Mouse (Mus musculus) megakaryocyte, adult 5-6 weeks (primary cell): Measurements from ENCODE around the gene C130079G13Rik. TPM values are rescaled to one million over a fixed set of nuclear protein-coding genes. Genes with fewer than 3 reads are reported as not detected.
"Not testable (repeated sequence)": the region's sequence is repeated elsewhere in the genome, so short reads cannot be mapped to it uniquely, and the experiment has no call there.

ENCODE experiments used
- ATAC-seq: 2 replicates; pipeline ENCODE4 v1.8.0; 2016; ENCODE audit warnings: mild to moderate bottlenecking, inconsistent platforms; ENCODE audit not compliant: poor library complexity, severe bottlenecking
- total RNA-seq, 2 experiments: library from RNA; stranded (forward) in 1 of 2; stranded (reverse) in 1 of 2; fragments of 153-499, 151-499 nt in 1 of 2; fragments of 221-1000, 200-1000 nt in 1 of 2; gene quantifications; 2 replicates each; pipeline versions ENCODE4 v1.2.3 to v1.2.4; 2015 to 2017

Gene C130079G13Rik
- total RNA-seq (2015) (not detected in 2 replicates), total RNA-seq (2017) (not detected in 2 replicates)

DNA sequence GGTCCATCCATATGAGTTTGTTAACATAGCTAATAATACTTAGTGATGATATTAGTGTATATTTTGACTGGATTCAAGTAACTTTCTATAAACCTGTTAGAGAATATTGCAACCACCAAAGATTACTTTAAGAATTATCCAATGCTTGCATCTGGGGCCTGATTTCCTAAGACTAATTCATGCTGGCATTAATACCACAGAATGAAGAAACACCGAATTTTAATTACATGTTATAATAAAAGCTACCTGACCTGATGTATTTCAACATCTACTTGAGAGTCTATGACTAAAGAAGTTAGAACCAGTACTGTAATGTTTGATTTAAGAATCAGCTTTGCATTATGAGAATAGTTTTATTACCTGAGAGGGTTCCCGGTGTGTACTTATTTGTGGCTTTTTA, at the start of gene C130079G13Rik:
Gene C130079G13Rik (plus strand): TSS at position 301 of the 400 bp plus-strand sequence.
- ATAC-seq: no peak

GRCm38 (mm10) chr3:59877601-59878000, 47.4 kb upstream of the C130079G13Rik start:
- ATAC-seq: not testable (repeated sequence)

DNA sequence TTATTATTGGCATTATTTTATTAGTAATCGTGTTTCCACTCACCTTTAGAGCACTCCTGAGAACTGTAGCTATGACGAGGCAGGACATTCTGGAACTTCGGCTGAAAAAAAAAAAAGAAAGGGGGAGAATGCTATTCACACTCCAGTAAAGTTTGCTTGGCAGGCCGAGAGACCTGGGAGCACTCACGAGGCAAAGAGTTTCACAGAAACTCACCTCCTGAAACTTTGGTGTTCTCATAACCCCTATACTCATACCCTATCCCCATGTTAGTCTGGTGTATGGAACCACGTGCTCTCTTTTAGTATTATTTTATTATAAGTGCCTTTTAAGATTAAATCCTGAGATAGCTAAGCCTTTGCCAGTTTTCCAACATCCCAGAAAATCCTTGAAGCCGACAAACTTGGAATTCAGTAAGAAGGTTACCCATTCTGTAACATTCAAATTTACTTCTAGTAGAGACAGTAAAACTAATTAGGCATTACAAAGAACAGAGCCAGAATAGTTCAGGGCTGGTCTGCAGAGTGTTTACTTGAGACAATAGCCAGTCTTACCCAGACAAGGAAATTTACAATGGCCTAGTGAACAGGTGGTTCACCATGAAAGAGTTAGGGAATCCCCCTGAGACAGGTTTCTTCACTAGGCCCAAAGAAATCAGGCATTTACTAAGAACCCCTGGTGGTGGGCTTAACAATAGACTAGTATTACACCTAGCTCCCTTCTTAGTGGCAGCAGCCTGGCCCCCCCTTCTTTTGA, 45.0 kb upstream of the C130079G13Rik start:
- ATAC-seq: not testable (repeated sequence)

DNA sequence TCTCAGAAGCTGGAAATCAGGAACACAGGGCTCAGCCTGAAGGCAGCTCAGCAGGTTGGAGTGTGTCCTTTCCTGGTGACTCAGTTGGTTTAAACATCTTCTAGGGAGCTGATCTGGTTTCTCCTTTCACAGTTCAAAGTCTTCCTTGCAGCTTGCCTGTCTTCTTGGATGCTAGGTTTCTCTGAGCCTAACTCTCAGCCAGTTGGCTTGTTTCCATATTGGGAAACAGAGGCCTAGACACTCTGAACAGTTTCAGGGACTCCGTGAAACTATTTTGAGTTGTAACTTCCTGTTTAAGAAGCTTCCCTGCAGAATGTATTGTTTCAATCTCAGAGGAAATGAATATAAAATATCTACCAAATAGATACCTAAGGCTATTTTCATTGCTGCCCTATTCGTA, 31.7 kb upstream of the C130079G13Rik start:
- ATAC-seq: no peak

DNA sequence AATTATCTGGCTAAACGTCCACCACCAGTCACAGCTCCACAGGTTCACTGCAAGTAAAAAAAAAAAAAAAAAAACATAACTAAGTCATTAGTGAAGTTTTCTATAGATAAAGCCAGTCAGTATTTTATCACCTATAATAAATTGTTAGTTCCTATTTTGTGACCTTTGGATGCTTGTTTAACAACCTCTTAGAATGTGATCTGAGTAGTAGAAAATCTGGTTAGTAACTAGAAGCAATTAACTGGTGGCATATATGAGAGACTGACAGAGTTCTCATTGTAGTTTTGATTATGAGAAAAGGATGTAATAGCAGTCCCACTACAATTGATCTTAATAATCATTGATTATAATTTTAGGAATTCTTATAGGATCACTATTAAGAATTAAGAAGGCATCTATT, 9.6 kb downstream of the C130079G13Rik start:
- ATAC-seq: no peak

DNA sequence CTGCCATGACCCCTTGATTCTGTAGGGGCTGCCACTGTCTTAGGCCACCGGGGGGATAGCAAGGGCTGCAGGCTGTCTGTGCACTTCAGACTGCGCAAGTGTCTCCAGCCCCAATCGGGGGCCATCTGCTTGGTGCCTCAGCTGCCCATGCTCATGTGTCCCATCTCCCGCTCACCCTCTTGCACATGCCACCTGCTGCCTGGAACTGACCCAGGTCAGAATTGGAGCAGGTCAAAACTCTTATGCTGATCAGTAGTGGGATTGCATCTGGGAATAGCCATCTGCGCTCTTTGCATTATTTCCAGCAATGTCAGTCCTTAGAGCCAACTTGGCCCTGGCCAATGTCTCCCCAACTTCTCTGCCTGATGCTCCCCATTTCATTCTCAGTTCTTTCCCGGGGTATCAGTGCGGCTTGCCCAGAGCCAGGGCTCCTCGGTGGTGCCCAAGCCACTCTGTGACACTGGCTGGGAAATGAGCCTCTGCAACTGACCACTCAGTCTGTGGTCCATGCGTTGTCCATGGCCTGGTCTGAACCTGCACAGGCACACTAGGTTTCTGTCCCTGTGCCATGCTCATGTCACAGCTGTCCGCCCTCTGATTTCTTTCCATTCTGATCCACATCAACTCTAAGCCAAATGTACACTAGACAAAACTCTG, 22.4 kb downstream of the C130079G13Rik start:
- ATAC-seq: no peak

DNA sequence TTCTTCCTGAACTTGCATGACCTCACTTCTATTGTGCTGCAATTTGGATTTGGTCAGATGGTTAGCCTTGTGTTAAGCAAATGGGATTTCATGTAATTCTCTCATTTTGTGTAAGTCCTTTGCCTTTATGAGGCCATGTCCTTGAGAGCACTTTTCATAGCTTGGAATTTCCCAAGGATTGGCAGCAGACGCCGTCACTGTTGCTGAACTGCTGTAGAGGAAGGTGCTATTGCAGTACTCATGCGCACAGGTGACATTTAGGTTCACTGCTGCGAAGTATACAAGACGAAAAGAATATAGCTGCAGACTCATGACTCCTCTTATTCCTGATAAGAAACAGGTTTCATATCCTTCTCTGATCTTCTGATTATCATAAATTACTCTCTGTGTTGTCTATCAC, 45.9 kb downstream of the C130079G13Rik start:
- no peak for ATAC-seq

DNA sequence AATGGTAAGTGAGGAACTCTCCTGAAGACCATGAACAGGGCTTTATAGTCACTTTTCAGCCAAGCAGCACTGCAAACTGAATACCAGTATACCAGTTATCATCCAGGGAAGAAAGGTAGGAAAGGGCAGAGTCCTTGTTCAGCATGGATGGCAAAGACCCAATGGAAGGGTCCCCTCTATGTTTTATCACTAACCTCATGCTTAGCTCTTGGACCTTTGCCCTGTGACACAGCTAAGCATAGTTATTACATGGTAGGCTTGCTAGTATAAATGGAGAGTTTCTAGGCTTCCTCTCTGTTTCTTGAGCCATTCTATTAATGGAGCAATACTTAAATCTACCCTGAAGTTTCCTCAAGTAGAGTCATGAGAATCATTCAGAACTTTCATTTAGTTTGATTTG, 49.6 kb downstream of the C130079G13Rik start:
- ATAC-seq: no peak

Other genes starting within 250 kb of the C130079G13Rik start
- gene Gm5538, start 195.4 kb upstream of the C130079G13Rik start, total RNA-seq (2015): not detected in 2 replicates
- gene Gm5538, start 195.4 kb upstream of the C130079G13Rik start, total RNA-seq (2017): not detected in 2 replicates
- not detected in 2 replicates for gene Gm8298, start 64.2 kb upstream of the C130079G13Rik start, total RNA-seq (2015)
- not detected in 2 replicates for gene Gm8298, start 64.2 kb upstream of the C130079G13Rik start, total RNA-seq (2017)
- not detected in 2 replicates for gene Aadacl2, start 81.5 kb downstream of the C130079G13Rik start, total RNA-seq (2015)
- not detected in 2 replicates for gene Aadacl2, start 81.5 kb downstream of the C130079G13Rik start, total RNA-seq (2017)
- gene Aadac, start 100.5 kb downstream of the C130079G13Rik start, total RNA-seq (2015): not detected in 2 replicates
- gene Aadac, start 100.5 kb downstream of the C130079G13Rik start, total RNA-seq (2017): not detected in 2 replicates
- 0.68 and 1.2 TPM in 2 replicates for gene Sucnr1, start 156.7 kb downstream of the C130079G13Rik start, total RNA-seq (2015)
- 0.29 and 0.69 TPM in 2 replicates for gene Sucnr1, start 156.7 kb downstream of the C130079G13Rik start, total RNA-seq (2017)